In genomic region chr14:76153828-76154227, GRCm38 (mm10) we compare ENCODE assay signal across 9 mouse cellular contexts. TPM values are rescaled to one million over a fixed set of nuclear protein-coding genes. Genes with fewer than 3 reads are reported as not detected.
DNase-seq lines count a peak whose midpoint lies in the region; ATAC-seq and TF ChIP-seq lines count a peak whose summit lies in the region.
"Had no signal": no experiment of that assay in that cellular context is flagged by ENCODE, and none has a peak within 500 bp of the region (broad histone marks: within the 10 kb centered on the region; RNA-seq: fewer than 3 reads in every experiment).

No protein-coding gene starts in this region.

- no peaks in the 10 kb centered on the region for H3K36me3 ChIP-seq in heart, embryonic 14.5 days (ENCODE audit: control insufficient read depth, insufficient read depth, low read length)
- H3K36me3 ChIP-seq in E14TG2a.4 (ENCODE audit: insufficient read depth, low read length) = no peaks in the 10 kb centered on the region
- no peaks in the 10 kb centered on the region for H3K36me3 ChIP-seq in embryonic facial prominence, embryonic 14.5 days (ENCODE audit: control insufficient read depth, insufficient read depth, low read length)
- H3K36me3 ChIP-seq in liver, postnatal 0 days (replicated peaks; ENCODE audit: insufficient read depth, low read length) = no peaks in the 10 kb centered on the region

- ATAC-seq in heart, embryonic 14.5 days (ENCODE audit: insufficient number of reproducible peaks, insufficient read depth, low FRiP score, low read depth) = no peak
- no peak for ATAC-seq in embryonic facial prominence, embryonic 14.5 days (ENCODE audit: low read depth)
- ATAC-seq in liver, postnatal 0 days = no peak
- ATAC-seq in erythroblast, adult 5-6 weeks (replicated peaks; ENCODE audit: low FRiP score, poor library complexity, severe bottlenecking) = no peak

- peak overlapping the region; percentile 74 for H3K4me2 ChIP-seq in heart, embryonic 14.5 days (ENCODE audit: low read length)
- peak overlapping the region; percentile 68 for H3K4me2 ChIP-seq in embryonic facial prominence, embryonic 14.5 days (ENCODE audit: low read depth, low read length)
- 0 out of 2 replicates have a peak overlapping the region, but pooled peaks have one; percentile 82 for H3K4me2 ChIP-seq in liver, postnatal 0 days (ENCODE audit: low read depth, low read length)

- peaks cover 10 to 25% of the 10 kb centered on the region in 2 experiments; a peak in 3 of 4 replicates for H3K4me1 ChIP-seq in heart, embryonic 14.5 days (ENCODE audit: control insufficient read depth in 2 of 2, insufficient read depth in 2 of 2, low read length in 2 of 2)
- H3K4me1 ChIP-seq in E14TG2a.4 (replicated peaks; ENCODE audit: low read depth, low read length) = peaks cover 48% of the 10 kb centered on the region
- H3K4me1 ChIP-seq in embryonic facial prominence, embryonic 14.5 days (ENCODE audit: control insufficient read depth, insufficient read depth, low read length) = peaks cover 18% of the 10 kb centered on the region
- H3K4me1 ChIP-seq in liver, postnatal 0 days (ENCODE audit: insufficient read depth) = peaks cover 27% of the 10 kb centered on the region

- H3K9ac ChIP-seq in heart, embryonic 14.5 days (ENCODE audit: low read length) = no peak overlapping the region
- H3K9ac ChIP-seq in embryonic facial prominence, embryonic 14.5 days (ENCODE audit: low read depth, low read length) = no peak overlapping the region
- no peak overlapping the region for H3K9ac ChIP-seq in liver, postnatal 0 days (replicated peaks)

- no peak for DNase-seq in heart, postnatal 36 days
- no peak for DNase-seq in embryonic facial prominence, embryonic 14.5 days (ENCODE audit: low spot score)
- no peak for DNase-seq in liver, postnatal 0 days
- no peak for DNase-seq in embryo, embryonic 10.5 days (ENCODE audit: low spot score)
- DNase-seq in ovary, postnatal 10 days (ENCODE audit: low spot score) = no peak
- DNase-seq: lung, postnatal 36 days had no signal

- TF ChIP-seq EP300 in liver, postnatal 0 days (IDR thresholded peaks at IDR 0.05; ENCODE audit: low read depth) = no peak

- H3K9me3 ChIP-seq in heart, embryonic 14.5 days (ENCODE audit: control insufficient read depth, low read length) = no peaks in the 10 kb centered on the region
- H3K9me3 ChIP-seq in E14TG2a.4 (ENCODE audit: low read length) = no peaks in the 10 kb centered on the region
- no peaks in the 10 kb centered on the region for H3K9me3 ChIP-seq in embryonic facial prominence, embryonic 14.5 days (ENCODE audit: control insufficient read depth, low read length)
- H3K9me3 ChIP-seq in liver, postnatal 0 days (ENCODE audit: low read length) = no peaks in the 10 kb centered on the region

- TF ChIP-seq CTCF in E14TG2a.4 (conservative IDR thresholded peaks at IDR 0.05; ENCODE audit: low read length) = no peak
- TF ChIP-seq CTCF in liver, postnatal 0 days (IDR thresholded peaks at IDR 0.05; ENCODE audit: low read depth) = no peak

- H3K4me3 ChIP-seq in heart, embryonic 14.5 days (ENCODE audit: control insufficient read depth in 1 of 2, insufficient read depth in 1 of 2, low read depth in 1 of 2, low read length in 2 of 2) = peak overlapping the region in 1 of 2 experiments; percentile 80; a peak in 2 of 4 replicates
- peak overlapping the region; percentile 94 for H3K4me3 ChIP-seq in E14TG2a.4 (replicated peaks; ENCODE audit: low read length)
- no peak overlapping the region; the same call in 1 of the 2 replicates for H3K4me3 ChIP-seq in embryonic facial prominence, embryonic 14.5 days (ENCODE audit: low read depth, low read length)
- no peak overlapping the region for H3K4me3 ChIP-seq in liver, postnatal 0 days (ENCODE audit: low read depth, low read length)

- intact Hi-C loops in heart, postnatal 36 days (cut with DNase I) = loop anchor here (2.0 to 10.0 kb wide), 2 partner anchors 259 to 601 kb away; no protein-coding TSS in a partner anchor

- no peak overlapping the region for H3K27ac ChIP-seq in heart, embryonic 14.5 days (replicated peaks in 1 of 2; ENCODE audit: control insufficient read depth in 1 of 2, insufficient read depth in 1 of 2, low read depth in 2 of 2, low read length in 2 of 2)
- no peak overlapping the region for H3K27ac ChIP-seq in embryonic facial prominence, embryonic 14.5 days (replicated peaks; ENCODE audit: low read depth, low read length)
- no peak overlapping the region for H3K27ac ChIP-seq in liver, postnatal 0 days (ENCODE audit: low read depth)

- H3K27me3 ChIP-seq in heart, embryonic 14.5 days (ENCODE audit: control insufficient read depth, insufficient read depth, low read length) = no peaks in the 10 kb centered on the region
- 0 out of 2 replicates have a peak, but pooled peaks cover 3% of the 10 kb centered on the region for H3K27me3 ChIP-seq in E14TG2a.4 (ENCODE audit: insufficient read depth, low read length)
- no peaks in the 10 kb centered on the region for H3K27me3 ChIP-seq in embryonic facial prominence, embryonic 14.5 days (replicated peaks; ENCODE audit: control insufficient read depth, insufficient read depth, low read length)
- H3K27me3 ChIP-seq in liver, postnatal 0 days (ENCODE audit: insufficient read depth, low read length) = no peaks in the 10 kb centered on the region

- 32% methylated on average over 6 of the region's 6 CpGs for WGBS in heart, embryonic 14.5 days
- whole genome bisulfite sequencing in embryonic facial prominence, embryonic 14.5 days = 23% methylated on average over 6 of the region's 6 CpGs
- 26% methylated on average over 6 of the region's 6 CpGs for WGBS in liver, postnatal 0 days (ENCODE audit: insufficient replicate concordance)

RNA-seq across cellular contexts. Expression of gene Nufip1, which starts 43.1 kb away (rescaled TPM):
- polyA plus RNA-seq in heart, embryonic 14.5 days (2014; fragmentation: Nextera tagmentation; extraction: Ambion mirVana) = 7.4 and 8.1 TPM in 2 replicates
- total RNA-seq in heart, postnatal 36 days (2021) = 1 to 10 TPM; 3.5 to 3.9 TPM
- 12.3 and 13.1 TPM in 2 replicates for polyA plus RNA-seq in embryonic facial prominence, embryonic 14.5 days (2014; fragmentation: Nextera tagmentation; extraction: Ambion mirVana)
- polyA plus RNA-seq in liver, postnatal 0 days (2015; fragmentation: Nextera tagmentation; extraction: Ambion mirVana) = 4.7 and 5.1 TPM in 2 replicates
- total RNA-seq in erythroblast, adult 5-6 weeks (2015; ENCODE audit: low replicate concordance) = 1.7 and 4.6 TPM in 2 replicates
- 2.8 and 3.6 TPM in 2 replicates for total RNA-seq in erythroblast, adult 5-6 weeks (2017; ENCODE audit: low replicate concordance)

RNA-seq across cellular contexts. Expression of gene Gpalpp1, which starts 43.3 kb away (rescaled TPM):
- 11.0 and 12.3 TPM in 2 replicates for polyA plus RNA-seq in heart, embryonic 14.5 days (2014; fragmentation: Nextera tagmentation; extraction: Ambion mirVana)
- 10 to 100 TPM in 1 of 2 experiments, 1 to 10 TPM in 1; 9.3 to 12.5 TPM for total RNA-seq in heart, postnatal 36 days (2021)
- 11.1 and 11.9 TPM in 2 replicates for polyA plus RNA-seq in embryonic facial prominence, embryonic 14.5 days (2014; fragmentation: Nextera tagmentation; extraction: Ambion mirVana)
- 2.6 and 3.2 TPM in 2 replicates for polyA plus RNA-seq in liver, postnatal 0 days (2015; fragmentation: Nextera tagmentation; extraction: Ambion mirVana)
- total RNA-seq in erythroblast, adult 5-6 weeks (2015; ENCODE audit: low replicate concordance) = 3.6 and 7.5 TPM in 2 replicates
- 5.7 and 8.3 TPM in 2 replicates for total RNA-seq in erythroblast, adult 5-6 weeks (2017; ENCODE audit: low replicate concordance)
